Mouse (Mus musculus) macrophage (primary cell): Measurements from ENCODE around the gene Hcn2. TPM values are rescaled to one million over a fixed set of nuclear protein-coding genes. Genes with fewer than 3 reads are reported as not detected.

Experiments
- H3K27ac ChIP-seq: fragments of 350-480 bp; formaldehyde crosslinking; 2 replicates; pipeline ENCODE4 v1.9.0; 2021
- H3K36me3 ChIP-seq: fragments of 350-480 bp; formaldehyde crosslinking; 2 replicates; pipeline ENCODE4 v1.9.0; 2021; ENCODE audit errors: inconsistent target
- H3K4me3 ChIP-seq: fragments of 350-480 bp; formaldehyde crosslinking; 2 replicates; pipeline ENCODE4 v1.9.0; 2021; ENCODE audit errors: inconsistent target
- H3K79me2 ChIP-seq: fragments of 350-480 bp; formaldehyde crosslinking; 2 replicates; pipeline ENCODE4 v1.9.0; 2021; ENCODE audit errors: inconsistent target
- WGBS: methylation state at CpG from one replicate; pipeline ENCODE4 v1.1.7; 2026; ENCODE audit warnings: inconsistent platforms; ENCODE audit not compliant: missing documents; 5-methylcytosine and 5-hydroxymethylcytosine counted together
- polyA plus RNA-seq: library from polyadenylated mRNA; stranded (reverse); fragments of 250-400 nt; gene quantifications from 3 replicates; pipeline ENCODE4 v1.2.4, GENCODE M21; 2018; ENCODE audit warnings: inconsistent platforms

Hcn2 gene
- polyA plus RNA-seq, 1 experiment from 2014 or later, result 0.40 TPM

GRCm38 (mm10) chr10:79733847-79734246 is 17.4 kb downstream of the Hcn2 start:
- 99% methylated on average over 15 of the region's 15 CpGs for WGBS
- H3K79me2 ChIP-seq, result no peaks in the 10 kb centered on the region
- peaks cover 37% of the 10 kb centered on the region for H3K36me3 ChIP-seq
- no peak overlapping the region for H3K27ac ChIP-seq
- H3K4me3 ChIP-seq, result no peak overlapping the region

GRCm38 (mm10) chr10:79735361-79735760 is 18.9 kb downstream of the Hcn2 start:
- Histone ChIP-seq H3K36me3 (peaks cover 42% of the 10 kb centered on the region), H3K79me2 (no peaks in the 10 kb centered on the region), H3K27ac (no peak overlapping the region), H3K4me3 (no peak overlapping the region)
- 87% methylated on average over 29 of the region's 52 CpGs for WGBS

GRCm38 (mm10) chr10:79736706-79737105 is 20.3 kb downstream of the Hcn2 start:
- H3K36me3 ChIP-seq, result peaks cover 56% of the 10 kb centered on the region
- 93% methylated on average over 8 of the region's 14 CpGs for WGBS
- H3K27ac ChIP-seq, result no peak overlapping the region
- H3K79me2 ChIP-seq, result no peaks in the 10 kb centered on the region
- no peak overlapping the region for H3K4me3 ChIP-seq

GRCm38 (mm10) chr10:79738259-79738658 is 21.8 kb downstream of the Hcn2 start:
- H3K27ac ChIP-seq, result no peak overlapping the region
- no peaks in the 10 kb centered on the region for H3K79me2 ChIP-seq
- peaks cover 61% of the 10 kb centered on the region for H3K36me3 ChIP-seq
- no peak overlapping the region for H3K4me3 ChIP-seq
- 98% methylated on average over 10 of the region's 10 CpGs for WGBS

DNA sequence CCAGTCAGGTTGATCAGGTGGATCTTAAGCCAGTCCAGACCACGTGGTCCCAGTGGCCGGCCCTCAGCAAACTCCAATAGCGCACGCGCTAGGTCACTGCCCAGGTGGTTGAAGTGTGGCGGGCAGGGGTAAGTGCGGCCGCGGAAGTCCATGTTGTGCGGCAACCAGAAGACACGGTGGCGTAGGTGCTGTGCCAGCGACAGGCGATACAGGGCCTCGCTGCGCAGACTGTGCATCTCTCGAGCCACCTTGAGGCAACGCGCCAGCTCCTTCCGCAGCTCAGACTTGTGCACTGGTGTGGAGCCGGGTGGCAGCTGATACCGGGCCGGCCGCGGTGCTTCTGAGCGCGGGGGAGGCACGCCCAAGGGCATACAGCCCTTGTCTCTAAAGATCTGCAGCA is 22.8 kb downstream of the Hcn2 start:
- H3K36me3 ChIP-seq, result peaks cover 61% of the 10 kb centered on the region
- H3K79me2 ChIP-seq, result no peaks in the 10 kb centered on the region
- WGBS, result 96% methylated on average over 28 of the region's 28 CpGs
- H3K4me3 ChIP-seq, result no peak overlapping the region
- H3K27ac ChIP-seq, result no peak overlapping the region

GRCm38 (mm10) chr10:79740863-79741262 is 24.4 kb downstream of the Hcn2 start:
- H3K79me2 ChIP-seq, result peaks cover 7% of the 10 kb centered on the region; the same call in 1 of the 2 replicates
- no peak overlapping the region for H3K27ac ChIP-seq
- H3K36me3 ChIP-seq, result peaks cover 60% of the 10 kb centered on the region
- 91% methylated on average over 11 of the region's 11 CpGs for WGBS
- H3K4me3 ChIP-seq, result no peak overlapping the region

GRCm38 (mm10) chr10:79743161-79743560 is 26.7 kb downstream of the Hcn2 start:
- 91% methylated on average over 11 of the region's 11 CpGs for WGBS
- H3K79me2 ChIP-seq, result peaks cover 7% of the 10 kb centered on the region; the same call in 1 of the 2 replicates
- H3K36me3 ChIP-seq, result peaks cover 37% of the 10 kb centered on the region; the same call in 1 of the 2 replicates

GRCm38 (mm10) chr10:79743650-79744365 is 27.4 kb downstream of the Hcn2 start:
- peaks cover 7% of the 10 kb centered on the region; the same call in 1 of the 2 replicates for H3K79me2 ChIP-seq
- H3K27ac ChIP-seq, result no peak overlapping the region
- no peak overlapping the region for H3K4me3 ChIP-seq
- WGBS, result 94% methylated on average over 15 of the region's 15 CpGs
- H3K36me3 ChIP-seq, result peaks cover 33% of the 10 kb centered on the region; the same call in 1 of the 2 replicates

More at GRCm38 (mm10) chr10:79743161-79743560, 26.7 kb downstream of the Hcn2 start:
- no peak overlapping the region for H3K4me3 ChIP-seq
- no peak overlapping the region for H3K27ac ChIP-seq

DNA sequence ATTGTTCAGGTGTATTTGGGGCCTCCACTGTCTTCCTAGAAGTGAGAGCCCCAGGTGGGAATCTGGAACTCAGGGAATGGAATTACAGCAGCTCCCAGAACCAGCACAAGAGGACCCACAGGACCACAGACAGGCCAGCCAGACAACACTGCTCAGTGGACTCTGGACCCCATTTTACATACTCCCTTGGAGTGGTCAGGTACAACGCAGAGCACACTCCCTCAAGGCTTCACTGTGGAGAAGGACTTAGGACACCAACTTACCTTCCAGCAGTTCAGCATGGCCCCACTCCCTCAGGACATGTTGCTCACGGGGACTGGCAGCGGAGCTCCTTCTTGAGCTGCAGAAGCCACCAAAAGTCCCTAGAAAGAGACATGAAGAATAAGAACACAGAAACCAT is 29.0 kb downstream of the Hcn2 start:
- 89% methylated on average over 3 of the region's 3 CpGs for WGBS
- Histone ChIP-seq H3K36me3 (peaks cover 27% of the 10 kb centered on the region; the same call in 1 of the 2 replicates), H3K79me2 (peaks cover 7% of the 10 kb centered on the region; the same call in 1 of the 2 replicates), H3K4me3 (peak overlapping the region; percentile 71; the same call in 1 of the 2 replicates), H3K27ac (no peak overlapping the region)

DNA sequence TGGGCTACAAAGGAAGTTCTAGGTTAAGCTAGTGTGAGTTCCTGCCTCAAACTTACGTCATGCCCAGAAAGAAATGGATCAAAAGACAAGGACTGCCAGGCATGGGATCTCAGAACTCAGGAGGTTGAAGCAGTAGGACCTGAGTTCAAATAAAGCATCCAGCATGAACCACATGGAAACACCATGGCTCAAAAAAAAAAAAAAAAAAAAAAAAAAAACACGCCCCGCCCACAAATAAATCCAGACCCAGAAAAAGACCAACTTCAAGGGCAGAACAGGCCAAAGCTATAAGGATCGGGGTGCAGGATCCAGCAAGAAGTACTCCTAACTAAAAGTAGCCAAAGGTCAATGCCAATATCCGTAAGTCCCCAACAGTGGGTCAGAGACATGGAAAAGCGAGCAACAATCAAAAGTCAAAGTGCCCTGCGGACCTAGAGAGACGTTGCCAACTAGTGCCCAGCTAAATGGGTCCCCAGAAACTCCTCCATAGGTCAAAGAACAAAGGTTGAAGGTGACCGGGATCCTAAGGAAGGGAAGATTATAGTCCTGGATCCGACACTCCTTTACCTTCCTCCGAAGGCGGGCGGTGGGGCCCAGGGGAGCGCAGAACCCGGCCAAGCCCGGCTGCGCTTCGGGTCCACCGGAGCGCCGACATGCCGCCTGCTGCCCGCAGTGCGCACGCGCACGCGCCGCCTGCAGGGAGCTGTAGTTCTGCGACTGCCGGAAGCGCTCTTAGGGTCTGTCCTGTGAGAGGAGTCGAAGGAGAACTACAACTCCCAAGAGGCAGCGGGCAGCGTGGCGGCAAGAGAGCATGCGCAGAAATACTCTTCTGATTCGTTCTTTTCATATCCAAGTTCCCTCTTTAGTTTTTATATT is 29.7 kb downstream of the Hcn2 start, which contains the start of gene Polrmt:
TSS of gene Polrmt (minus strand) at position 684 of the 876 bp plus-strand sequence.
- Histone ChIP-seq H3K4me3 (peak within 1 kb of the TSS; percentile 71), H3K36me3 (peaks cover 19% of the 10 kb centered on the region; the same call in 1 of the 2 replicates), H3K79me2 (peaks cover 7% of the 10 kb centered on the region; the same call in 1 of the 2 replicates), H3K27ac (peak within 1 kb of the TSS; percentile 22; the same call in 1 of the 2 replicates)
- WGBS, result 3% methylated on average over 38 of the region's 38 CpGs

- Histone ChIP-seq H3K27ac (peak overlapping the region; percentile 22; the same call in 1 of the 2 replicates), H3K4me3 (no peak overlapping the region; the same call in 1 of the 2 replicates), H3K79me2 (peaks cover 7% of the 10 kb centered on the region; the same call in 1 of the 2 replicates), H3K36me3 (peaks cover 13% of the 10 kb centered on the region; the same call in 1 of the 2 replicates)
- WGBS, result 24% methylated on average over 6 of the region's 6 CpGs
These were observed 30.3 kb downstream of the Hcn2 start for GRCm38 (mm10) chr10:79746774-79747151.

GRCm38 (mm10) chr10:79748496-79748895 is 32.1 kb downstream of the Hcn2 start:
- Histone ChIP-seq H3K36me3 (peaks cover 8% of the 10 kb centered on the region; the same call in 1 of the 2 replicates), H3K4me3 (no peak overlapping the region), H3K79me2 (peaks cover 7% of the 10 kb centered on the region; the same call in 1 of the 2 replicates), H3K27ac (no peak overlapping the region)
- 95% methylated on average over 5 of the region's 6 CpGs for WGBS

DNA sequence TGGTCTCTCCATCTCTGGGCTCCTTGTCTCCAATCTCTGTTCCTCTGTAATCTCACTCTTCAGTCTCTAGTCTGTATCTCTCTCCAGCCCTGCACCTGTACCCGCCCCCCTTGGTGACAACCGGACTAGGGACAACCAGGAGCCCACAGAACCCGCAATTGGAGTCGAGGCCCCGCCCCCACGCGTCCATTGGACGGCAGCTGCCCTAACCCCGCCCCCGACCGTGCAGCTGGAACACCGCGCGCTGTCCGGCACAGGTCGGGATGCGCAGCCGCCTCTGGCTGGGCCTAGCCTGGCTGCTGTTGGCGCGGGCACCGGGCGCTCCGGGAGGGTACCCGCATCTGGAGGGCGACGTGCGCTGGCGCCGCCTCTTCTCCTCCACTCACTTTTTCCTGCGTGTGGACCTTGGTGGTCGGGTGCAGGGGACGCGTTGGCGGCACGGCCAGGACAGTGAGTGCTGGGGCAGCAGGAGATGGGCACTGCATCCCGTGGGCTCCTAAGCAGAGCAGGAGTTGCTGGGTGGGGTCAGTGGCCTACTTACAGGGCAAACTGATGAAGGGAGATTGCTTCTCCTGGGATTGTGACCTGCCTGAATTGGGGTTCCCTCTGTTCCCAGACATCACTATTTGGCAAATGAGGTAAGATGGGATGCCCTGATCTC is 38.6 kb downstream of the Hcn2 start, which contains the start of gene Fgf22:
TSS of gene Fgf22 (plus strand) at position 221 of the 661 bp plus-strand sequence.
- Histone ChIP-seq H3K79me2 (no peaks in the 10 kb centered on the region), H3K27ac (no peak within 1 kb of the TSS), H3K4me3 (no peak within 1 kb of the TSS), H3K36me3 (peaks cover 8% of the 10 kb centered on the region; the same call in 1 of the 2 replicates)
- WGBS, result 13% methylated on average over 36 of the region's 36 CpGs

- Histone ChIP-seq H3K79me2 (no peaks in the 10 kb centered on the region), H3K36me3 (peaks cover 17% of the 10 kb centered on the region; the same call in 1 of the 2 replicates), H3K4me3 (no peak overlapping the region), H3K27ac (no peak overlapping the region)
- WGBS, result 95% methylated on average over 3 of the region's 3 CpGs
These were observed 39.4 kb downstream of the Hcn2 start for GRCm38 (mm10) chr10:79755854-79756253.
